Mouse (Mus musculus) embryonic facial prominence, embryonic 14.5 days (tissue): ENCODE results near the gene Tbc1d24. TPM values are rescaled to one million over a fixed set of nuclear protein-coding genes. Genes with fewer than 3 reads are reported as not detected.

Experiments used
- ATAC-seq: fragments of 200-750 bp; cut with Nextera tagmentation; 2 replicates; pipeline ENCODE4 v1.8.0; 2017; ENCODE audit warnings: low read depth, moderate number of reproducible peaks, moderate TSS enrichment
- DNase-seq: peaks from one replicate; pipeline ENCODE4 v3.0.0-alpha.2; 2015; ENCODE audit warnings: low spot score
- H3K27ac ChIP-seq: fragments of 300-500 bp; sonication (generic); replicated peaks from 2 replicates; pipeline ENCODE4 v1.5.1; 2014; ENCODE audit warnings: low read depth, mild to moderate bottlenecking, low read length, moderate library complexity
- H3K27me3 ChIP-seq: fragments of 300-500 bp; sonication (generic); replicated peaks from 2 replicates; pipeline ENCODE4 v1.6.1; 2014; ENCODE audit warnings: low read length; ENCODE audit not compliant: control insufficient read depth, insufficient read depth
- H3K36me3 ChIP-seq: fragments of 300-500 bp; sonication (generic); 2 replicates; pipeline ENCODE4 v1.6.1; 2014; ENCODE audit warnings: low read length, mixed read lengths; ENCODE audit not compliant: control insufficient read depth, insufficient read depth
- H3K4me1 ChIP-seq: fragments of 300-500 bp; sonication (generic); 2 replicates; pipeline ENCODE4 v1.6.1; 2014; ENCODE audit warnings: antibody characterized with exemption, low read length; ENCODE audit not compliant: control insufficient read depth, insufficient read depth
- H3K4me2 ChIP-seq: fragments of 300-500 bp; sonication (generic); 2 replicates; pipeline ENCODE4 v1.6.1; 2014; ENCODE audit warnings: low read depth, mild to moderate bottlenecking, low read length, moderate library complexity, mixed read lengths
- H3K4me3 ChIP-seq: fragments of 300-500 bp; sonication (generic); 2 replicates; pipeline ENCODE4 v1.5.1; 2014; ENCODE audit warnings: low read depth, mild to moderate bottlenecking, low read length
- H3K9ac ChIP-seq: fragments of 300-500 bp; sonication (generic); 2 replicates; pipeline ENCODE4 v1.6.1; 2014; ENCODE audit warnings: low read depth, mild to moderate bottlenecking, low read length, moderate library complexity, mixed read lengths
- H3K9me3 ChIP-seq: fragments of 300-500 bp; sonication (generic); 2 replicates; pipeline ENCODE4 v1.6.1; 2016; ENCODE audit warnings: low read length; ENCODE audit not compliant: control insufficient read depth
- WGBS: fragments of 180-500 bp; shearing (Covaris S2); extraction: QIAGEN DNeasy Blood & Tissue Kit; methylation state at CpG from one replicate; pipeline ENCODE4 v1.1.7; 2014; 5-methylcytosine and 5-hydroxymethylcytosine counted together
- polyA plus RNA-seq: library from polyadenylated mRNA; unstranded; fragments of >200 nt; fragmentation: Nextera tagmentation; extraction: Ambion mirVana; gene quantifications from 2 replicates; pipeline ENCODE4 v1.2.1, GENCODE M21; 2014

Tbc1d24 gene
- polyA plus RNA-seq, 1 experiment from 2014 or later, result 4.6 TPM

DNA sequence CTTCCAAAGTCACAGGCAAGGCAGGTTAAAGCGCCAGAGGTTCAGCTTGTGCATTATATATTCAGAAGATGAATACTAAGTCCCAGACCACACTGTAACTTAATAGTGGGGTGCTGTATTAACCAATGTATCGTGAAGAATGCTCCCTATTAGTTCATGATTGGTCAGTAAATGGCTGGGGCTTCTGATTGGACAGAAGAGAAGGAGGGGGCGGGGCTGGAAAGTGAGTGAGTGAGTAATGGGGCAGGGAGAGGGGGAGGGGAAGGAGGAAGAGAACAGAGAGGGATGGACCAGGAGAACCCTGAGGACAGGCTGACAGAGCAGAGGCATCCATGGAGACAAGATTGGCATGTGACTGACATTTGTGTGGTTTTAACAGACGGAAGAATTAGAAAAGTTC, 11.5 kb upstream of the Tbc1d24 start:
- WGBS, result 47% methylated on average over 4 of the region's 4 CpGs
- DNase-seq, result no peak

DNA sequence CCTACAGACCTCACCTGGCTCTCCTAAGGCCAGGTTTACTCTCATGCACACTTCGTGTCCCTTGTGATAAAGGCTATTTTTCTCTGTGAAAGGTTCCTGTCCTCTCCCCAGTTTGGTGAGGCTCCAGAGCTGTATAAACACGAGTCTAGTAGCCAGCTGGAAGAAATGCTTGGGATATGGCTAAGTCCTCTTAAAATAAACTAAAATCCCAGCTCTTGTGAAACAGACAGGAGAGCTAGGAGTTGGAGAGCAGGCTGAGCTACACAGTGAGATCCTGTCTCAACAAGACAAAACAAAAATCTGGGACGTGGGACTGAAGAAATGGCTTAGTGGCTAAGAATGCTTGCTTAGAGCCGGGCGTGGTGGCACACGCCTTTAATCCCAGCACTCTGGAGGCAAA, 7.8 kb upstream of the Tbc1d24 start:
- WGBS, result 63% methylated on average over 6 of the region's 6 CpGs
- H3K27me3 ChIP-seq, result no peaks in the 10 kb centered on the region
- ATAC-seq (no peak), DNase-seq (peak; percentile 33)
- H3K36me3 ChIP-seq, result peaks cover 33% of the 10 kb centered on the region
- no peak overlapping the region for H3K4me2 ChIP-seq
- H3K4me1 ChIP-seq, result peaks cover 36% of the 10 kb centered on the region
- H3K9me3 ChIP-seq, result no peaks in the 10 kb centered on the region
- no peak overlapping the region for H3K27ac ChIP-seq
- no peak overlapping the region for H3K9ac ChIP-seq
- H3K4me3 ChIP-seq, result no peak overlapping the region

More for the DNA sequence above, 11.5 kb upstream of the Tbc1d24 start:
- Histone ChIP-seq H3K4me3 (no peak overlapping the region), H3K4me1 (peaks cover 13% of the 10 kb centered on the region), H3K36me3 (peaks cover 36% of the 10 kb centered on the region), H3K9ac (no peak overlapping the region), H3K27ac (no peak overlapping the region), H3K27me3 (no peaks in the 10 kb centered on the region), H3K4me2 (no peak overlapping the region), H3K9me3 (no peaks in the 10 kb centered on the region)
- ATAC-seq, result no peak

DNA sequence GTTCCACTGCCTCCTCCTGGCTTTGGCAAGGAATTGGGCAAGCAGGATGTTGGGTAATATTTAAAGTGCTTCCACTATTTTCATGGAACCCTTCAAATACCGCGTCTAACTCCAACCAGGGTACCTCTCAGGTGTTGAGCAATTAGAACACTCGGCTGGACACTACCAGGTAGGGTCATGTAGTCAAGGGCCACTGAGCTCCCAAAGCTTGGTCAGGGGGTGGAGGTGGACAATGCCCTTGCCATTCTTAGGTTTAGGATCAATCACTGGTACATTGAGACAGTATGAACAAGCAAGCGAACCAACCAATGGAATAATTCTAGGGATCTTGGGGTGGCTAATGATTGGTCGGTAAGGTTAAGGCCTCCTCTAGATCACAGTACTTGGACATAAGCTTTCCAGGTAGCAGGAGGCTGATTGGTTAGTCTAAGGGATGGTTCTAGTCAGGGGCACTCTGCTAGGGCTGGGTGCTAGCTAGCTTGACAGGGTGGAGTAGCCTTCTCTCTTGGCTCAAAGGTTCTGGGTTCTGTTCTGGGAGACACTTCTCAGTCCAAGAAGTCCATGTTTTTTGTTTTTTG, 7.2 kb upstream of the Tbc1d24 start:
- no peak overlapping the region for H3K9ac ChIP-seq
- 37% methylated on average over 5 of the region's 5 CpGs for WGBS

DNA sequence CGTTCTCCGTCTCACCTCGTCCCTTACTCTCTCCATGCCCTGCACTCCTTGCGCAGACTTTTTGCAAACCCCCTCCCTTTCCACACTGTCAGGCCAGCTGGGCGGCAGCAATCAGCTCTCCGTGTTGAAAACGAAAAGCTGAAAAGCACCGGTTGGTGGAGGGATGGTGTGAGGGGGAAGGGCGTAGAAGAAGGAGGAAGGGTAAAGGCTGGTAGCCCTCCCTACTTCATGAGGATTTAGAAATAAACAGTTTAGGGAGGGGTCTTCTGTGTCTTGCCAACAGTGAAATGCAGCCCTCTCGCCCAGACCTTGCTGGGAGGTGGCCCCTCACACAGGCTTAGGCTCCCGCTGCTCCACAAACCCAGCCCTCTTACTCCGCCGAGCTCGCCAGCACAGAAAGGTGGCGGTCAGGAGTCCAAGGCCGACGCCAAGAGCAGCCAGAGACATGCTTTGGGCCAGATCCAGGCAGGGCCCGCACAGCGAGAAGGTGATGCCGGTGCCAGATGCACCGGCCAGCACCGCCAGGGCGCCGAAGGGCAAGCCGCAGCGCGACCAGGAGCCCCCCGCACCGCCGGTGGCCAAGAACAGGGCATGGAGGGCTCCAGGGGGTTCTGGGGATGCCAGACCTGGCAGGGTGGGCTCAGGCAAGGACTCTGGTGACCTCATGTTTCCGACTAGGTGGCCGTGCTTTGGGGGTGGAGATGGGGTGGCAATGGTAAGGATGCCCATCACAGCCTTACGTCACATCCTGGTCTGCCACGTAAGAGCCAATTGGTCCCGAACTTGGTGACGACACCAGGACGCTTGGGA, 6.5 kb upstream of the Tbc1d24 start:
- DNase-seq (peak; percentile 84), ATAC-seq (peak; percentile 23)
- under 1% methylated on average over 31 of the region's 37 CpGs for WGBS
- H3K4me3 ChIP-seq, result peak overlapping the region; percentile 47
- H3K4me1 ChIP-seq, result peaks cover 49% of the 10 kb centered on the region
- H3K27me3 ChIP-seq, result no peaks in the 10 kb centered on the region
- peaks cover 20% of the 10 kb centered on the region for H3K36me3 ChIP-seq
- no peaks in the 10 kb centered on the region for H3K9me3 ChIP-seq
- H3K27ac ChIP-seq, result peak overlapping the region; percentile 93
- H3K9ac ChIP-seq, result peak overlapping the region; percentile 75
- H3K4me2 ChIP-seq, result peak overlapping the region; percentile 96

More for the DNA sequence above, 7.2 kb upstream of the Tbc1d24 start:
- Histone ChIP-seq H3K4me2 (peak overlapping the region; percentile 96), H3K4me1 (peaks cover 42% of the 10 kb centered on the region), H3K27me3 (no peaks in the 10 kb centered on the region), H3K27ac (peak overlapping the region; percentile 93; the same call in 1 of the 2 replicates), H3K9me3 (no peaks in the 10 kb centered on the region), H3K4me3 (peak overlapping the region; percentile 47; the same call in 1 of the 2 replicates), H3K36me3 (peaks cover 27% of the 10 kb centered on the region)
- DNase-seq, result no peak
- no peak for ATAC-seq

DNA sequence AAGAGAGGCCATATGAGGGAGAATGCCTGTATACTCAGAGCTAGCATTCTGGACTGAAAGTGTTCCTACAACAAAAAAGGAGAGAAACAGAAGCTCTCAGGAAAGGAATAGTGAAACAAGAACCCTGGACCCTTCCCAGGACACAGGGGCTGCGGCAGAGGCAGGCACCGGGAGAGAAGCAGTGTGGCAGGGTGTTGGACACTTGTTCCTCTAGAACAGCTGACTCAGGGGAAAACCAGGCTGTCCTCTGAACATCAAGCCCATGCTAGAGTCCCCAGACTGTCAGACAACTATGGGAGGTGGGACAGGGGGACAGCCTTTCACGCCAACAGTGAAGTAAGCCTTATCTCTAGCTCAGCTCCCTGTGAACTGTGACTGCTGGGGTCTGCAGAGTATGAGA, 5.2 kb upstream of the Tbc1d24 start:
- Histone ChIP-seq H3K4me2 (peak overlapping the region; percentile 96; the same call in 1 of the 2 replicates), H3K9me3 (no peaks in the 10 kb centered on the region), H3K27me3 (no peaks in the 10 kb centered on the region), H3K4me1 (peaks cover 61% of the 10 kb centered on the region), H3K9ac (no peak overlapping the region), H3K4me3 (no peak overlapping the region), H3K36me3 (peaks cover 8% of the 10 kb centered on the region), H3K27ac (peak overlapping the region; percentile 93)
- DNase-seq, result no peak
- WGBS, result 53% methylated on average over 3 of the region's 3 CpGs
- ATAC-seq, result no peak

DNA sequence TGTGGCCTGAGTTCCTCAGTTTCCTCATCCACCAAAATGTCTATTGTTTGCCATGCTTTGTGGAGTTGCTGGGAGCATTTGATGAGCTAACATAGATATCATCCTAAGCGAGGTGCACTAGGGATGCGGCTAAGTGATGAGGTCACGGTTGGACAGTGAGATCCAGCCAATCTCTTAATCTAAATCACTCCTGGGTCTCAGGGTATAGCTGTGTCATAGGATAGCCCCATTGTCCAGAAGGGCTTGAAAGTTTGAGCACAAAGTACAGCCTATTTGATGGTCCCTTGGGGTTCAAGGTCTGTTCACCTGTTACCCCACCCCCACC, 4.5 kb upstream of the Tbc1d24 start:
- 60% methylated on average over 3 of the region's 3 CpGs for WGBS
- 0 out of 2 replicates have a peak, but pooled peaks cover under 1% of the 10 kb centered on the region for H3K36me3 ChIP-seq
- H3K4me1 ChIP-seq, result peaks cover 61% of the 10 kb centered on the region
- H3K27ac ChIP-seq, result peak overlapping the region; percentile 93
- H3K27me3 ChIP-seq, result no peaks in the 10 kb centered on the region
- peak overlapping the region; percentile 92 for H3K4me2 ChIP-seq
- peak overlapping the region; percentile 78; the same call in 1 of the 2 replicates for H3K9ac ChIP-seq
- DNase-seq (no peak), ATAC-seq (no peak)
- no peaks in the 10 kb centered on the region for H3K9me3 ChIP-seq
- H3K4me3 ChIP-seq, result peak overlapping the region; percentile 75

DNA sequence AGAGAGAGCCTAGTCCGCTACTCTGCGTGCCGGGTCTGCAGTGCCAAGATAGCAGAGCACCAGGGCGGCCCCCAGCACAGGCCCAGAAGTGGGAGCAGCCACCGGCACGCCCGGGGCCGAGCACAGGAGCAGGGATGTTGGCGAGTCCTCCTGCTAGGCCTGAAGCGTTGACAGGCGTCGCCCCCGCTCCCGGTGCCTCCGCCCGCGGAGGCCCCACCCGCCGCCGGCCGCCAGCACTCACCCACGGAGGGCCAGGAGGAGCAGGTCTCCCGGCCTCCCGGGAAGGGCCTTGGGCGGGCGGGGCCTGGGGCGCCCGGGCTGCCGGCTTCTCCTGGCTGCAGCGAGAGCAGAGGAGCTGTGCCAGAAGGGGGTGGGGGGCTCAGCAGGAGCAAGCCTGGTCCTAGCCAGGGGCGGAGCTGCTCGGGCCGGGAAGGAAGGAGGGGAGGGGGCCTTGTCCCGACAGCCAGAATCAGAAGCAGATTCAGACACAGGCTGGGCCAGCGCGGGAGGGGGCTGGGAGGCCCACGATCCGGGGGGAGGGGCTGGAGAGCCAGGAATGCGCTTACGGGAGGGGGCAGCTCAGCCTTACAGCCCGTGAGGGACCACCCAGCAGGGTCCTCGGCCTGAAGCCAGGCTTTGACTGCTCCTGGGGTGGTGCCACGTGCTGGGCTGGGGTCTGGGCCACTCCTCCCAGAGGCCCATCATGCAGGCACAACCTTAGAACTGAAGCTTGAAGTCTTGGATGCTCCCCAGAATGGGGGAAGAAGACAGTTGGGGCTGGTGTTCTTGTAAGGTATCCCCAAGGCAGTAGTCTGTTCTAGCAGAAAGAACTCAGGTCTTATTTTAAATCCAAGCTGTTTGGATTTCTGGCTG, 3.9 kb upstream of the Tbc1d24 start, which contains the start of gene Ntn3:
Gene Ntn3 (minus strand): TSS at position 489 of the 873 bp plus-strand sequence.
- no peaks in the 10 kb centered on the region for H3K9me3 ChIP-seq
- H3K4me2 ChIP-seq, result peak within 1 kb of the TSS; percentile 92
- no peaks in the 10 kb centered on the region for H3K36me3 ChIP-seq
- peak within 1 kb of the TSS; percentile 93 for H3K27ac ChIP-seq
- peak within 1 kb of the TSS; percentile 78 for H3K9ac ChIP-seq
- peak within 1 kb of the TSS; percentile 75 for H3K4me3 ChIP-seq
- no peaks in the 10 kb centered on the region for H3K27me3 ChIP-seq
- DNase-seq (peak; percentile 96), ATAC-seq (peak; percentile 73)
- 2% methylated on average over 18 of the region's 43 CpGs for WGBS
- H3K4me1 ChIP-seq, result peaks cover 67% of the 10 kb centered on the region

DNA sequence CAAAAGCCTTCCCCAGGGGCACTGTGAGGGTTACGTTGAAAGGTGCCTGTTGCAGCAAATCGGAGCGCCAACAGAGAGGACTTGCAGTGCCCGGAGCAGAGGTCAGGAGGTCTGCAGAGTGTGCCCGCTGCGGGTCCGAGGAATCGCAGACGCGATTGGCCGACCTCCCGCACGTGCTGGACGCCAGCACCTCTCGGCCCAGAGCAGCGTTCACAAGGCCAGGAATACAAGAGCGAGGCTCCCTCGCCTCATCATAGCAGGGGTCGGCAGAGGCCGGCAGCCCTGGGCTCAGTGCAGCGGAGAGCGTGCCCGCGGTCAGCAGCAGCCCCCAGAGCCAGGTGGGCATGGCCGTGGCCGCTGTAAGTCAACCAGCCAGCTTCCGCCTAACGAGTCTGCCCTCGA, 3.3 kb upstream of the Tbc1d24 start:
- 0% methylated on average over 7 of the region's 29 CpGs for WGBS
- H3K9me3 ChIP-seq, result no peaks in the 10 kb centered on the region
- peaks cover 72% of the 10 kb centered on the region for H3K4me1 ChIP-seq
- no peaks in the 10 kb centered on the region for H3K27me3 ChIP-seq
- DNase-seq, result no peak
- H3K36me3 ChIP-seq, result no peaks in the 10 kb centered on the region
- H3K4me3 ChIP-seq, result peak overlapping the region; percentile 75
- ATAC-seq, result no peak
- peak overlapping the region; percentile 93 for H3K27ac ChIP-seq
- peak overlapping the region; percentile 78 for H3K9ac ChIP-seq
- H3K4me2 ChIP-seq, result peak overlapping the region; percentile 92
